In genomic region chr15:84301026-84301425, GRCm38 (mm10) we compare ENCODE assay signal across 8 mouse cellular contexts. TPM values are rescaled to one million over a fixed set of nuclear protein-coding genes. Genes with fewer than 3 reads are reported as not detected.
A peak's percentile ranks its signal among the peaks of the same experiment; 100 is the strongest.
DNase-seq lines count a peak whose midpoint lies in the region; ATAC-seq and TF ChIP-seq lines count a peak whose summit lies in the region.

No protein-coding gene starts in this region.

- ATAC-seq in kidney, embryonic 16.5 days (ENCODE audit: low FRiP score, low TSS enrichment) = peak; percentile 29; the same call in 1 of the 2 replicates
- ATAC-seq in embryonic facial prominence, embryonic 13.5 days (ENCODE audit: insufficient number of reproducible peaks, insufficient read depth, low FRiP score, low TSS enrichment, low read depth) = no peak
- ATAC-seq in hindbrain, embryonic 13.5 days (ENCODE audit: low FRiP score) = no peak

- peaks cover 61% of the 10 kb centered on the region for H3K4me1 ChIP-seq in kidney, embryonic 16.5 days (ENCODE audit: insufficient read depth, low read length)
- H3K4me1 ChIP-seq in embryonic facial prominence, embryonic 13.5 days = peaks cover 67% of the 10 kb centered on the region
- H3K4me1 ChIP-seq in hindbrain, embryonic 13.5 days (replicated peaks) = peaks cover 92% of the 10 kb centered on the region
- H3K4me1 ChIP-seq in olfactory bulb, adult 2 months (ENCODE audit: control insufficient read depth, insufficient read depth, low read length) = peaks cover 76% of the 10 kb centered on the region

- no peak overlapping the region for H3K9ac ChIP-seq in kidney, embryonic 16.5 days (replicated peaks; ENCODE audit: low read length)
- H3K9ac ChIP-seq in embryonic facial prominence, embryonic 13.5 days = no peak overlapping the region
- 0 out of 2 replicates have a peak overlapping the region, but pooled peaks have one; percentile 29 for H3K9ac ChIP-seq in hindbrain, embryonic 13.5 days

- TF ChIP-seq CTCF in brain, embryonic 14.5 days (IDR thresholded peaks at IDR 0.05; ENCODE audit: borderline replicate concordance, extremely low read depth, insufficient read depth, insufficient read length) = no peak
- no peak for TF ChIP-seq CTCF in olfactory bulb, adult 2 months (IDR thresholded peaks at IDR 0.05; ENCODE audit: insufficient read depth, low read depth, low read length)

- no peaks in the 10 kb centered on the region for H3K36me3 ChIP-seq in kidney, embryonic 16.5 days (ENCODE audit: insufficient read depth, low read length)
- H3K36me3 ChIP-seq in embryonic facial prominence, embryonic 13.5 days = no peaks in the 10 kb centered on the region
- H3K36me3 ChIP-seq in hindbrain, embryonic 13.5 days = no peaks in the 10 kb centered on the region

- DNase-seq in kidney, adult 11 months = no peak
- peak; percentile 92 for DNase-seq in brain, embryonic 14.5 days (ENCODE audit: low read depth)
- DNase-seq in yolk sac, embryonic 10.5 days (ENCODE audit: low spot score) = no peak
- no peak for DNase-seq in kidney, adult 9 months

- 0 out of 2 replicates have a peak, but pooled peaks cover 2% of the 10 kb centered on the region for H3K27me3 ChIP-seq in kidney, embryonic 16.5 days (ENCODE audit: insufficient read depth, low read length)
- H3K27me3 ChIP-seq in embryonic facial prominence, embryonic 13.5 days = peaks cover 5% of the 10 kb centered on the region; the same call in 1 of the 2 replicates
- H3K27me3 ChIP-seq in hindbrain, embryonic 13.5 days = 0 out of 2 replicates have a peak, but pooled peaks cover 6% of the 10 kb centered on the region

- 14% methylated on average over 7 of the region's 7 CpGs for WGBS in kidney, embryonic 16.5 days
- WGBS in embryonic facial prominence, embryonic 13.5 days = 12% methylated on average over 7 of the region's 7 CpGs
- 10% methylated on average over 7 of the region's 7 CpGs for WGBS in hindbrain, embryonic 13.5 days
- WGBS in olfactory bulb, adult 2 months = 16% methylated on average over 7 of the region's 7 CpGs

- TF ChIP-seq POLR2A in brain, embryonic 14.5 days (IDR thresholded peaks at IDR 0.05; ENCODE audit: borderline replicate concordance, extremely low read depth, insufficient read depth, insufficient read length, poor library complexity, severe bottlenecking) = no peak
- no peak for TF ChIP-seq POLR2A in olfactory bulb, adult 2 months (IDR thresholded peaks at IDR 0.05; ENCODE audit: insufficient read depth, low read depth, low read length)

- H3K9me3 ChIP-seq in kidney, embryonic 16.5 days (ENCODE audit: low read length) = no peaks in the 10 kb centered on the region
- H3K9me3 ChIP-seq in embryonic facial prominence, embryonic 13.5 days = no peaks in the 10 kb centered on the region
- no peaks in the 10 kb centered on the region for H3K9me3 ChIP-seq in hindbrain, embryonic 13.5 days

- no peak overlapping the region for H3K27ac ChIP-seq in kidney, embryonic 16.5 days (ENCODE audit: low read length)
- H3K27ac ChIP-seq in embryonic facial prominence, embryonic 13.5 days = peak overlapping the region; percentile 39
- peak overlapping the region; percentile 86 for H3K27ac ChIP-seq in hindbrain, embryonic 13.5 days
- H3K27ac ChIP-seq in olfactory bulb, adult 2 months (ENCODE audit: insufficient read depth, low read depth, low read length) = peak overlapping the region; percentile 98

- H3K4me3 ChIP-seq in kidney, embryonic 16.5 days (ENCODE audit: low read length) = no peak overlapping the region
- H3K4me3 ChIP-seq in embryonic facial prominence, embryonic 13.5 days = no peak overlapping the region
- no peak overlapping the region for H3K4me3 ChIP-seq in hindbrain, embryonic 13.5 days
- H3K4me3 ChIP-seq in olfactory bulb, adult 2 months (ENCODE audit: insufficient read depth, low read depth, low read length) = no peak overlapping the region

- H3K4me2 ChIP-seq in kidney, embryonic 16.5 days (replicated peaks; ENCODE audit: low read depth, low read length) = no peak overlapping the region
- no peak overlapping the region for H3K4me2 ChIP-seq in embryonic facial prominence, embryonic 13.5 days
- H3K4me2 ChIP-seq in hindbrain, embryonic 13.5 days = no peak overlapping the region

RNA-seq across cellular contexts. Expression of gene Parvg, which starts 22.8 kb away (rescaled TPM):
- polyA plus RNA-seq in kidney, embryonic 16.5 days (2015; fragmentation: Nextera tagmentation; extraction: Ambion mirVana) = 1.6 and 2.1 TPM in 2 replicates
- 1.3 and 1.5 TPM in 2 replicates for polyA plus RNA-seq in brain, embryonic 14.5 days (2012; rRNA removed)
- 1.3 and 1.5 TPM in 2 replicates for polyA plus RNA-seq in embryonic facial prominence, embryonic 13.5 days (2015; fragmentation: Nextera tagmentation; extraction: Ambion mirVana)
- polyA plus RNA-seq in hindbrain, embryonic 13.5 days (2015; fragmentation: Nextera tagmentation; extraction: Ambion mirVana) = 0.92 and 1.1 TPM in 2 replicates
- not detected in 2 replicates for polyA plus RNA-seq in olfactory bulb, adult 2 months (2012; ENCODE audit: insufficient read depth, insufficient read length, low replicate concordance, missing spikeins)
